Mouse (Mus musculus) ES-E14 (cell line): ENCODE data around the gene Cnbd2. TPM values are rescaled to one million over a fixed set of nuclear protein-coding genes. Genes with fewer than 3 reads are reported as not detected.

Experiments
- DNase-seq: peaks from one replicate; pipeline ENCODE4 v3.0.0-alpha.2; 2013; ENCODE audit warnings: low read depth, low spot score
- H3K27ac ChIP-seq: 2 replicates; pipeline ENCODE4 v1.5.1; 2012; ENCODE audit warnings: low read depth, mild to moderate bottlenecking, low read length, moderate library complexity, mixed read lengths; ENCODE audit not compliant: poor library complexity, insufficient read depth, severe bottlenecking
- H3K36me3 ChIP-seq: 2 replicates; pipeline ENCODE4 v1.6.1; 2012; ENCODE audit warnings: mild to moderate bottlenecking, low read length, moderate library complexity, mixed read lengths; ENCODE audit not compliant: control insufficient read depth, poor library complexity, insufficient read depth, severe bottlenecking
- H3K4me1 ChIP-seq, 2 experiments: fragments of 150-350 bp in 1 of 2; sonication (generic) in 1 of 2; 2 replicates each; pipeline ENCODE4 v1.6.1; 2012; ENCODE audit warnings: low read length in 2 of 2, mild to moderate bottlenecking in 1 of 2, mixed read lengths in 1 of 2; ENCODE audit not compliant: control insufficient read depth in 2 of 2, insufficient read depth in 2 of 2, poor library complexity in 1 of 2
- H3K4me3 ChIP-seq, 2 experiments: fragments of 150-350 bp in 1 of 2; sonication (generic) in 1 of 2; 2 replicates each; pipeline ENCODE4 v1.5.1; 2012; ENCODE audit warnings: low read length in 2 of 2, low read depth in 1 of 2, mild to moderate bottlenecking in 1 of 2, mixed read lengths in 1 of 2; ENCODE audit not compliant: insufficient read depth in 1 of 2, poor library complexity in 1 of 2, severe bottlenecking in 1 of 2
- H3K9ac ChIP-seq: 2 replicates; pipeline ENCODE4 v1.6.1; 2012; ENCODE audit warnings: low read depth, mild to moderate bottlenecking, low read length, mixed read lengths; ENCODE audit not compliant: poor library complexity, insufficient read depth, severe bottlenecking
- H3K9me3 ChIP-seq: fragments of 150-350 bp; sonication (generic); 2 replicates; pipeline ENCODE4 v1.6.1; 2012; ENCODE audit warnings: low read depth, mild to moderate bottlenecking, low read length; ENCODE audit not compliant: control insufficient read depth, insufficient read depth
- CHD2 ChIP-seq: IDR thresholded peaks from 2 replicates; pipeline ENCODE4 v1.6.1; 2014; ENCODE audit warnings: mild to moderate bottlenecking, low read depth, low read length, inconsistent platforms
- HCFC1 ChIP-seq: IDR thresholded peaks from 2 replicates; pipeline ENCODE4 v1.6.1; 2012; ENCODE audit warnings: low read length, inconsistent platforms, borderline replicate concordance; ENCODE audit not compliant: insufficient read depth
- MAFK ChIP-seq: IDR thresholded peaks from 2 replicates; pipeline ENCODE4 v1.6.1; 2014; ENCODE audit warnings: mild to moderate bottlenecking, low read depth, low read length, inconsistent platforms; ENCODE audit not compliant: insufficient read depth
- ZC3H11A ChIP-seq: IDR thresholded peaks from 2 replicates; pipeline ENCODE4 v1.6.1; 2012; ENCODE audit warnings: low read depth, mild to moderate bottlenecking, inconsistent platforms, low read length, borderline replicate concordance
- ZNF384 ChIP-seq: IDR thresholded peaks from 2 replicates; pipeline ENCODE4 v1.6.1; 2012; ENCODE audit warnings: low read depth, low read length, inconsistent platforms
- in situ Hi-C, 2 experiments: fragments of 600-800 bp; cut with MboI; formaldehyde crosslinking; loops; one replicate each; pipeline ENCODE4 v1.15.1; 2025; ENCODE audit warnings: low sequenced_read_pairs in 2 of 2, inconsistent platforms in 1 of 2; ENCODE audit not compliant: unreplicated experiment in 2 of 2
- total RNA-seq: library from RNA; depleted of rRNA; stranded (reverse); fragments of 300-350 nt; gene quantifications from 2 replicates; pipeline ENCODE4 v1.2.3, GENCODE M21; 2012

Cnbd2 gene
- total RNA-seq, 1 experiment: 1.6 TPM

- in situ Hi-C loops: no loop called here
- Histone ChIP-seq H3K4me3 (no peak overlapping the region), H3K9ac (no peak overlapping the region), H3K4me1 (peaks cover 0 to 8% of the 10 kb centered on the region in 2 experiments; a peak in 1 of 4 replicates), H3K9me3 (no peaks in the 10 kb centered on the region), H3K36me3 (no peaks in the 10 kb centered on the region), H3K27ac (no peak overlapping the region)
- TF ChIP-seq ZNF384: no peak
- no peak for TF ChIP-seq MAFK
- TF ChIP-seq HCFC1: no peak
- TF ChIP-seq ZC3H11A: no peak
- TF ChIP-seq CHD2: no peak
- no peak for DNase-seq
Measured at GRCm38 (mm10) chr2:156324116-156324588, 12.1 kb downstream of the Cnbd2 start.

GRCm38 (mm10) chr2:156324681-156325080, 12.6 kb downstream of the Cnbd2 start:
- no peak overlapping the region for H3K4me3 ChIP-seq
- H3K9me3 ChIP-seq: no peaks in the 10 kb centered on the region
- H3K9ac ChIP-seq: no peak overlapping the region
- H3K4me1 ChIP-seq: peaks cover 0 to 8% of the 10 kb centered on the region in 2 experiments; a peak in 1 of 4 replicates
- no peak for DNase-seq
- no peak for TF ChIP-seq HCFC1
- TF ChIP-seq CHD2: no peak
- no peak for TF ChIP-seq ZNF384
- TF ChIP-seq ZC3H11A: no peak
- TF ChIP-seq MAFK: no peak
- H3K27ac ChIP-seq: no peak overlapping the region
- no peaks in the 10 kb centered on the region for H3K36me3 ChIP-seq
- in situ Hi-C loops: no loop called here

GRCm38 (mm10) chr2:156330681-156331080, 18.6 kb downstream of the Cnbd2 start:
- no peaks in the 10 kb centered on the region for H3K36me3 ChIP-seq
- H3K4me3 ChIP-seq: no peak overlapping the region
- no peak overlapping the region for H3K27ac ChIP-seq
- no peak overlapping the region for H3K9ac ChIP-seq
- TF ChIP-seq ZNF384 (no peak), CHD2 (no peak), ZC3H11A (no peak), MAFK (no peak), HCFC1 (no peak)
- DNase-seq: no peak
- no peaks in the 10 kb centered on the region for H3K4me1 ChIP-seq
- H3K9me3 ChIP-seq: no peaks in the 10 kb centered on the region
- in situ Hi-C loops: no loop called here

GRCm38 (mm10) chr2:156331446-156331965, 19.4 kb downstream of the Cnbd2 start:
- no peak for DNase-seq
- Histone ChIP-seq H3K9ac (no peak overlapping the region), H3K4me1 (no peaks in the 10 kb centered on the region), H3K36me3 (no peaks in the 10 kb centered on the region), H3K9me3 (no peaks in the 10 kb centered on the region), H3K27ac (no peak overlapping the region), H3K4me3 (no peak overlapping the region)
- in situ Hi-C loops: no loop called here
- TF ChIP-seq MAFK (no peak), HCFC1 (no peak), ZC3H11A (no peak), CHD2 (no peak)

DNA sequence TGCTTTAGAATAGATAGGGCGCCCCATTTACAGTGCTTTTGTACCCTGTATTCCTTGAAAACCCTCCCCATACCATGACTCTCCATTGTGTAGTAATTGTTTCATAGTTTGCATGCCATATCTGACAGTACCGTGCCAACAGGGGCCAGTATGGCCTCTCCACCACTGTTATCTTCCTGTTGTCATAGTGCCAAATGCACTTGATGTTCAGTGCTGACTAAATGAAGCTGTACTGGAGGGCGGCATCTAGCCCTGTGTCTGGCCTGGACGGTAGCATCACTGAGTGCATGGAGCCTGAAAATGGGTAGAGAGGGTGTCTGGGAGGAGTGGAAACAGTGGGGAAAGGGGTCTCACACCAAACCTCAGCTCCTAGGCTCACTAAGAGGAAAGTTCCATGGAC, 28.0 kb downstream of the Cnbd2 start:
- no peak overlapping the region for H3K4me3 ChIP-seq
- no peak overlapping the region for H3K9ac ChIP-seq
- H3K27ac ChIP-seq: no peak overlapping the region
- no peak for TF ChIP-seq MAFK
- TF ChIP-seq ZNF384: no peak
- TF ChIP-seq CHD2: no peak
- TF ChIP-seq HCFC1: no peak
- TF ChIP-seq ZC3H11A: no peak
- H3K9me3 ChIP-seq: no peaks in the 10 kb centered on the region
- H3K4me1 ChIP-seq: peaks cover 0 to 4% of the 10 kb centered on the region in 2 experiments; a peak in 2 of 4 replicates
- no peaks in the 10 kb centered on the region for H3K36me3 ChIP-seq
- in situ Hi-C loops: no loop called here
- DNase-seq: no peak
